Mouse (Mus musculus): ENCODE measurements around the gene Lyrm1. TPM values are rescaled to one million over a fixed set of nuclear protein-coding genes. Genes with fewer than 3 reads are reported as not detected.

The Lyrm1 gene
- polyA plus RNA-seq (2015; fragmentation: Nextera tagmentation; extraction: Ambion mirVana): 22.3 and 23.8 TPM in 2 replicates

GRCm38 (mm10) chr7:119895639-119896512 is at the start of gene Lyrm1, which contains the start of gene Dcun1d3:
Lyrm1 (plus strand) TSS chr7:119895861.
Dcun1d3 (minus strand) TSS chr7:119896298.
- Histone ChIP-seq H3K4me3 (ENCODE audit: low read depth, low read length) (peak within 1 kb of the TSS; percentile 72), H3K27ac (ENCODE audit: low read length) (peak within 1 kb of the TSS; percentile 96), H3K27me3 (ENCODE audit: control insufficient read depth, insufficient read depth, low read depth, low read length) (no peaks in the 10 kb centered on the region), H3K9me3 (replicated peaks; ENCODE audit: control insufficient read depth, low read length, poor library complexity, severe bottlenecking) (no peaks in the 10 kb centered on the region), H3K9ac (ENCODE audit: low read depth, low read length) (peak within 1 kb of the TSS; percentile 86), H3K4me2 (ENCODE audit: low read length) (peak within 1 kb of the TSS; percentile 85), H3K4me1 (ENCODE audit: control insufficient read depth, insufficient read depth, low read length) (peaks cover 37% of the 10 kb centered on the region), H3K36me3 (ENCODE audit: control insufficient read depth, insufficient read depth, low read length) (no peaks in the 10 kb centered on the region)
- peak; percentile 98 for ATAC-seq
- under 1% methylated on average over 63 of the region's 63 CpGs for WGBS

- ATAC-seq: no peak
- Histone ChIP-seq H3K36me3 (ENCODE audit: control insufficient read depth, insufficient read depth, low read length) (no peaks in the 10 kb centered on the region), H3K9me3 (replicated peaks; ENCODE audit: control insufficient read depth, low read length, poor library complexity, severe bottlenecking) (no peaks in the 10 kb centered on the region), H3K4me3 (ENCODE audit: low read depth, low read length) (no peak overlapping the region), H3K27me3 (ENCODE audit: control insufficient read depth, insufficient read depth, low read depth, low read length) (no peaks in the 10 kb centered on the region), H3K9ac (ENCODE audit: low read depth, low read length) (no peak overlapping the region), H3K4me2 (ENCODE audit: low read length) (no peak overlapping the region), H3K27ac (ENCODE audit: low read length) (no peak overlapping the region), H3K4me1 (ENCODE audit: control insufficient read depth, insufficient read depth, low read length) (no peaks in the 10 kb centered on the region)
- WGBS: 95% methylated on average over 2 of the region's 2 CpGs
Measured at GRCm38 (mm10) chr7:119847396-119847795, 48.3 kb upstream of the Lyrm1 start.

GRCm38 (mm10) chr7:119849096-119849495 is 46.6 kb upstream of the Lyrm1 start:
- ATAC-seq: peak; percentile 54; the same call in 1 of the 2 replicates
- Histone ChIP-seq H3K9me3 (replicated peaks; ENCODE audit: control insufficient read depth, low read length, poor library complexity, severe bottlenecking) (no peaks in the 10 kb centered on the region), H3K4me2 (ENCODE audit: low read length) (no peak overlapping the region), H3K4me3 (ENCODE audit: low read depth, low read length) (no peak overlapping the region), H3K27me3 (ENCODE audit: control insufficient read depth, insufficient read depth, low read depth, low read length) (no peaks in the 10 kb centered on the region), H3K36me3 (ENCODE audit: control insufficient read depth, insufficient read depth, low read length) (no peaks in the 10 kb centered on the region), H3K27ac (ENCODE audit: low read length) (no peak overlapping the region), H3K9ac (ENCODE audit: low read depth, low read length) (no peak overlapping the region), H3K4me1 (ENCODE audit: control insufficient read depth, insufficient read depth, low read length) (no peaks in the 10 kb centered on the region)
- WGBS: 0% methylated on average over 1 of the region's 1 CpGs

GRCm38 (mm10) chr7:119850737-119851136 is 44.9 kb upstream of the Lyrm1 start:
- H3K27me3 ChIP-seq (ENCODE audit: control insufficient read depth, insufficient read depth, low read depth, low read length): no peaks in the 10 kb centered on the region

GRCm38 (mm10) chr7:119852494-119852893 is 43.2 kb upstream of the Lyrm1 start:
- Histone ChIP-seq H3K27ac (ENCODE audit: low read length) (no peak overlapping the region), H3K4me1 (ENCODE audit: control insufficient read depth, insufficient read depth, low read length) (no peaks in the 10 kb centered on the region), H3K4me2 (ENCODE audit: low read length) (no peak overlapping the region), H3K27me3 (ENCODE audit: control insufficient read depth, insufficient read depth, low read depth, low read length) (no peaks in the 10 kb centered on the region), H3K9me3 (replicated peaks; ENCODE audit: control insufficient read depth, low read length, poor library complexity, severe bottlenecking) (no peaks in the 10 kb centered on the region), H3K4me3 (ENCODE audit: low read depth, low read length) (no peak overlapping the region), H3K9ac (ENCODE audit: low read depth, low read length) (no peak overlapping the region), H3K36me3 (ENCODE audit: control insufficient read depth, insufficient read depth, low read length) (no peaks in the 10 kb centered on the region)
- ATAC-seq: no peak

More at GRCm38 (mm10) chr7:119850737-119851136, 44.9 kb upstream of the Lyrm1 start:
- Histone ChIP-seq H3K4me2 (ENCODE audit: low read length) (no peak overlapping the region), H3K9ac (ENCODE audit: low read depth, low read length) (no peak overlapping the region), H3K36me3 (ENCODE audit: control insufficient read depth, insufficient read depth, low read length) (no peaks in the 10 kb centered on the region), H3K4me1 (ENCODE audit: control insufficient read depth, insufficient read depth, low read length) (no peaks in the 10 kb centered on the region), H3K27ac (ENCODE audit: low read length) (no peak overlapping the region), H3K9me3 (replicated peaks; ENCODE audit: control insufficient read depth, low read length, poor library complexity, severe bottlenecking) (no peaks in the 10 kb centered on the region), H3K4me3 (ENCODE audit: low read depth, low read length) (no peak overlapping the region)
- 84% methylated on average over 5 of the region's 5 CpGs for WGBS
- ATAC-seq: no peak

GRCm38 (mm10) chr7:119853186-119853585 is 42.5 kb upstream of the Lyrm1 start:
- H3K27ac ChIP-seq (ENCODE audit: low read length): no peak overlapping the region
- 100% methylated on average over 1 of the region's 1 CpGs for WGBS

GRCm38 (mm10) chr7:119854362-119854761 is 41.3 kb upstream of the Lyrm1 start:
- WGBS: 97% methylated on average over 2 of the region's 2 CpGs
- H3K9me3 ChIP-seq (replicated peaks; ENCODE audit: control insufficient read depth, low read length, poor library complexity, severe bottlenecking): no peaks in the 10 kb centered on the region

More at GRCm38 (mm10) chr7:119853186-119853585, 42.5 kb upstream of the Lyrm1 start:
- H3K27me3 ChIP-seq (ENCODE audit: control insufficient read depth, insufficient read depth, low read depth, low read length): no peaks in the 10 kb centered on the region
- no peak for ATAC-seq
- no peak overlapping the region for H3K4me2 ChIP-seq (ENCODE audit: low read length)
- H3K4me3 ChIP-seq (ENCODE audit: low read depth, low read length): no peak overlapping the region
- H3K9ac ChIP-seq (ENCODE audit: low read depth, low read length): no peak overlapping the region
- H3K4me1 ChIP-seq (ENCODE audit: control insufficient read depth, insufficient read depth, low read length): no peaks in the 10 kb centered on the region
- H3K9me3 ChIP-seq (replicated peaks; ENCODE audit: control insufficient read depth, low read length, poor library complexity, severe bottlenecking): no peaks in the 10 kb centered on the region
- H3K36me3 ChIP-seq (ENCODE audit: control insufficient read depth, insufficient read depth, low read length): no peaks in the 10 kb centered on the region

GRCm38 (mm10) chr7:119855031-119855430 is 40.6 kb upstream of the Lyrm1 start:
- Histone ChIP-seq H3K9me3 (replicated peaks; ENCODE audit: control insufficient read depth, low read length, poor library complexity, severe bottlenecking) (no peaks in the 10 kb centered on the region), H3K4me1 (ENCODE audit: control insufficient read depth, insufficient read depth, low read length) (peaks cover under 1% of the 10 kb centered on the region; the same call in 1 of the 2 replicates), H3K4me2 (ENCODE audit: low read length) (no peak overlapping the region), H3K36me3 (ENCODE audit: control insufficient read depth, insufficient read depth, low read length) (no peaks in the 10 kb centered on the region; the same call in 1 of the 2 replicates), H3K4me3 (ENCODE audit: low read depth, low read length) (no peak overlapping the region), H3K9ac (ENCODE audit: low read depth, low read length) (no peak overlapping the region), H3K27me3 (ENCODE audit: control insufficient read depth, insufficient read depth, low read depth, low read length) (no peaks in the 10 kb centered on the region), H3K27ac (ENCODE audit: low read length) (no peak overlapping the region)
- ATAC-seq: no peak

More at GRCm38 (mm10) chr7:119854362-119854761, 41.3 kb upstream of the Lyrm1 start:
- Histone ChIP-seq H3K27ac (ENCODE audit: low read length) (no peak overlapping the region), H3K4me1 (ENCODE audit: control insufficient read depth, insufficient read depth, low read length) (no peaks in the 10 kb centered on the region), H3K36me3 (ENCODE audit: control insufficient read depth, insufficient read depth, low read length) (no peaks in the 10 kb centered on the region; the same call in 1 of the 2 replicates), H3K9ac (ENCODE audit: low read depth, low read length) (no peak overlapping the region), H3K4me3 (ENCODE audit: low read depth, low read length) (no peak overlapping the region), H3K4me2 (ENCODE audit: low read length) (no peak overlapping the region), H3K27me3 (ENCODE audit: control insufficient read depth, insufficient read depth, low read depth, low read length) (no peaks in the 10 kb centered on the region)
- ATAC-seq: no peak

- no peak overlapping the region for H3K4me2 ChIP-seq (ENCODE audit: low read length)
- no peaks in the 10 kb centered on the region for H3K27me3 ChIP-seq (ENCODE audit: control insufficient read depth, insufficient read depth, low read depth, low read length)
- H3K36me3 ChIP-seq (ENCODE audit: control insufficient read depth, insufficient read depth, low read length): no peaks in the 10 kb centered on the region; the same call in 1 of the 2 replicates
- no peak overlapping the region for H3K4me3 ChIP-seq (ENCODE audit: low read depth, low read length)
- H3K4me1 ChIP-seq (ENCODE audit: control insufficient read depth, insufficient read depth, low read length): peaks cover 13% of the 10 kb centered on the region
- H3K27ac ChIP-seq (ENCODE audit: low read length): no peak overlapping the region
- H3K9me3 ChIP-seq (replicated peaks; ENCODE audit: control insufficient read depth, low read length, poor library complexity, severe bottlenecking): no peaks in the 10 kb centered on the region
- no peak overlapping the region for H3K9ac ChIP-seq (ENCODE audit: low read depth, low read length)
- 84% methylated on average over 6 of the region's 6 CpGs for WGBS
- ATAC-seq: no peak
Measured at GRCm38 (mm10) chr7:119859476-119859875, 36.2 kb upstream of the Lyrm1 start.
